Mouse (Mus musculus) kidney, postnatal 14 days (tissue): ENCODE measurements at regions not wholly inside any gene's neighbourhood (a gene's known extent, or its start where the extent isn't known, plus 50 kb on each side); places are given as distances from the start of the nearest gene placed in this dataset.

ENCODE experiments used
- DNase-seq: peaks from one replicate; pipeline ENCODE4 v3.0.0; 2022; ENCODE audit warnings: mixed read lengths

GRCm38 (mm10) chr2:143305747-143306570 is 227.7 kb downstream of the Otor start:
- DNase-seq, result no peak

GRCm38 (mm10) chr2:143306571-143306925 is 228.3 kb downstream of the Otor start:
- no peak for DNase-seq

DNA sequence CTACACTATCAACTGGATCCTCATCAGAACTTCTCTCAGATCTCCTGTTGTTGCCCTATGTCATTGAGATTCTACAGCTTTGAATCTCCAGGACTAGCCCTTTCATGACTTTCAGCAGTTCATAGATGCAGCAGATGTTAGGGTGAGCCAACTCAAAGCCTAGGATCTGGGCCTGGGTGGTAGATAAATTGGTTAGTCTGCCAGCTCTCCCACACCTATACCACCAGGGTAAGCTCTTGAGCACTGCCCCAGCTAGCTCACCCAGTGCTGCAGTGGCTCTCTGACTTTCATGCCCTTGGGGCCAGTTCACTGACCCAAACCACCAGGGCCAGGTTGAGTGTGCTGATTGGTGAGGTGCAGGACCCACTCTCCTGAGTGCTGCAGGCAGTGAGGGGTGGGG is 220.5 kb upstream of the Pcsk2 start:
- no peak for DNase-seq

GRCm38 (mm10) chr2:143332071-143332470 is 213.9 kb upstream of the Pcsk2 start:
- DNase-seq, result no peak

- DNase-seq, result no peak
Measured at GRCm38 (mm10) chr2:143340364-143340763, 205.6 kb upstream of the Pcsk2 start.

GRCm38 (mm10) chr2:143364193-143364592 is 181.8 kb upstream of the Pcsk2 start:
- DNase-seq, result no peak

- DNase-seq, result no peak
Measured at GRCm38 (mm10) chr2:143365976-143366375, 180.0 kb upstream of the Pcsk2 start.
